Mouse (Mus musculus): Measurements from ENCODE around the gene Zbtb44. TPM values are rescaled to one million over a fixed set of nuclear protein-coding genes. Genes with fewer than 3 reads are reported as not detected.
"Not testable (repeated sequence)": the region's sequence is repeated elsewhere in the genome, so short reads cannot be mapped to it uniquely, and the experiment has no call there.

Gene Zbtb44
- total RNA-seq, 2 experiments from 2014 or later, result 64.8 to 71.7 TPM

DNA sequence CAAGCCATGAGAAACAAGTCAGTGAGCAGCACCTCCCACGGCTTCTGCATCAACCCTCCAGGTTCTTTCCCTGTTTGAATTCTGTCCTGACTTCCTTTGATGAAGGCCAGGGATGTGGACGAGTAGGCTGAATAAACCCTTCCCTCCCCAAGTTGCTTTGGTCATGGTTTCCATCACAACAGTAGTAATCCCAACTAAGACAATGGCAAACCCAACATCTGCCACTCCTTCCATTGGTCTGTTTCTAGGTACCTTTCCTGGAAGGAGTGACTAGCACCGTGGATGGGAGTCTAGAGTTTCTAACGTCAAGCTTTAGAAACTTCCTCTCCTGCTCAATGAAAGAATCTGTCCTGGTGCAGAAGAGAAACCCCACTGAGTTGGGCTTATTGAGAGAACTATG lies 12.8 kb upstream of the Zbtb44 start:
- intact Hi-C loops (cut with DNase I), result no loop called here
- H3K4me3 ChIP-seq, result no peak overlapping the region
- H3K27ac ChIP-seq, result no peak overlapping the region
- no peak for DNase-seq
- no peak for TF ChIP-seq CTCF (IDR thresholded peaks at IDR 0.05)

- intact Hi-C loops (cut with DNase I), result no loop called here
- DNase-seq, result no peak
These were observed 12.3 kb upstream of the Zbtb44 start for GRCm38 (mm10) chr9:31018158-31018557.

GRCm38 (mm10) chr9:31018705-31019104 lies 11.7 kb upstream of the Zbtb44 start:
- no peak for DNase-seq
- no peak for TF ChIP-seq CTCF (IDR thresholded peaks at IDR 0.05)
- intact Hi-C loops (cut with DNase I), result no loop called here
- Histone ChIP-seq H3K4me3 (no peak overlapping the region), H3K27ac (no peak overlapping the region)

More at GRCm38 (mm10) chr9:31018158-31018557, 12.3 kb upstream of the Zbtb44 start:
- H3K27ac ChIP-seq, result no peak overlapping the region
- TF ChIP-seq CTCF (IDR thresholded peaks at IDR 0.05), result no peak
- no peak overlapping the region for H3K4me3 ChIP-seq

DNA sequence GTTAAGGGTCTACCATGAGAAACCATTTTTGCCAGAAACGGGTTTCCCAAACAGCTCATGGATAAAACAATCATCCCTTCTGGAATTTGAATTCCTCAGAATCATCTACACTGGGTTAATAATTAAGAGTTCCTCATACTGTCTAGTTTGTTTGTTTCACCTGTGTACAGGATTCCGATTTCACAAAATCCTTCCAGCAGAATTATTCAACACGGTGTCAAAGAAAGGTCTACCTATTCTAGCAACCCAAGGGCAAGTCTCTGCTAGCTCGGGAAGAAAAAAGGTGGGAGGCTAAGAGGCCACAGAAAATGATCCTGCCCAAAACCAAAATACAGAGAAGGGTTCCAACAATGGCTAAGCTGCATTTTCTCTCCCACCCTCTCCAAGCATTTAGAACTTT lies 2.2 kb upstream of the Zbtb44 start:
- intact Hi-C loops (cut with DNase I), result loop anchor here (2.0 kb wide), 1 partner anchor 25 kb away; no protein-coding TSS in a partner anchor
- Histone ChIP-seq H3K4me3 (no peak overlapping the region), H3K27ac (no peak overlapping the region)
- DNase-seq, result no peak
- no peak for TF ChIP-seq CTCF (IDR thresholded peaks at IDR 0.05)

DNA sequence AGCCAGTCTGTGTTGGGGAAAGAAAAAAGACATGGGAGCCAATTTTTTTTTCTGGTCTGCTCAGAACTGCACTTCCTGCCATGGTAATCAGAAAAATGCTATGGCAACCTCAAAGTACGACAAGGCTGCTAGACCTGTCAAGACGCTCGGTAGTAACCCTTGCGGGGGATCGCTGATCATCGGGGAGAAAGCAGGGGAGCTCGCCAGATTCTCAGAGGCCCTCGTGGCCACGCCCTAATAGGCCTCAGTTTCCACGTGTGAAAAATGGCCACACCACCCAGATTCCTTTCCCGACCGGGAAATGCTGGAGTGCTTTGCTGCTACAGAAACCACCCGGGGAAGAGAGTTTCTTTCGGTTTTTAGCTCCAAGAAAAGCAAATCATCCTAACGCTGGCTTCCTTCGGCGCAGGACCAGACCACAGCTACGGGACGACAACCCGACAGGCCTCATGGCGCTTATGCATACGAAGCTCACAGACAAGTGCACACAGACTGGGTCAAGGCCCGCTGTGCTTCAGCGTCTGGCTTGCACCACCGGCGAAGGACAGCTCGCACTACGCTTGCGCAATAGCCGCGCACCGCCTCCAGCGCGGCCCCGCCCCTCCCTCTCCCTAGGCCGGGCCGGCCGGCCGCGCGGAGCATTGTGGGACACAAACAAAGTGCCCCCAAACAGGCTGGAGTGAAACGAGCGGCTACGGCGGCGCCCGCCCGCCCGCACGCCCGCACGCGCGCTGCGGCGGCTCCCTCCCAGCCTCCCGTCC lies 513 bp upstream of the Zbtb44 start:
- intact Hi-C loops (cut with DNase I), result loop anchor here (2.0 kb wide), 1 partner anchor 27 kb away; no protein-coding TSS in a partner anchor
- H3K4me3 ChIP-seq, result peak overlapping the region; percentile 84
- no peak for TF ChIP-seq CTCF (IDR thresholded peaks at IDR 0.05)
- H3K27ac ChIP-seq, result peak overlapping the region; percentile 99
- DNase-seq, result peak; percentile 99

DNA sequence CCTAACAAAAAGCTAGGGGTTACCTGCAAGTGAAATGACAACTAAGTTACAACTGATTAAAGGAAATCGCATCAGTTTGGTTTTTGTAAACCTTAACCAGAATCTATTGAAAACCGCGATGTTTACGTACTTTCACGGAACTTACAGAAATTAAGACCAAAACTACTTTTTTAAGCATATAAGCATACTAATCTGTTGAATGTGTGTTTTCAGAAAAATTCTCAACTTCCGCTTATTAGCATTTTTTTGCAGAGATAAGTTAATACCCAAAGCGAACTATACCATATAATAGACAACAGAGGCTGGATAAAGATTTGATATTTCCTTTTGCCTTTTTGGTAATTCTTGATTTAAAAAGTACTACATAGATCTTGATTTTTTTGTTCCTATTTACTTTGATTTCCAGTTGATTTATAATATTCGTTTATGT lies 985 bp downstream of the Zbtb44 start:
- Histone ChIP-seq H3K4me3 (peak overlapping the region; percentile 84), H3K27ac (peak overlapping the region; percentile 99)
- no peak for DNase-seq
- TF ChIP-seq CTCF (IDR thresholded peaks at IDR 0.05), result no peak
- intact Hi-C loops (cut with DNase I), result no loop called here

- Histone ChIP-seq H3K4me3 (peak overlapping the region; percentile 84; the same call in 1 of the 2 replicates), H3K27ac (no peak overlapping the region; the same call in 1 of the 2 replicates)
- intact Hi-C loops (cut with DNase I), result no loop called here
- no peak for TF ChIP-seq CTCF (IDR thresholded peaks at IDR 0.05)
- DNase-seq, result no peak
These were observed 2.1 kb downstream of the Zbtb44 start for GRCm38 (mm10) chr9:31032546-31032945.

DNA sequence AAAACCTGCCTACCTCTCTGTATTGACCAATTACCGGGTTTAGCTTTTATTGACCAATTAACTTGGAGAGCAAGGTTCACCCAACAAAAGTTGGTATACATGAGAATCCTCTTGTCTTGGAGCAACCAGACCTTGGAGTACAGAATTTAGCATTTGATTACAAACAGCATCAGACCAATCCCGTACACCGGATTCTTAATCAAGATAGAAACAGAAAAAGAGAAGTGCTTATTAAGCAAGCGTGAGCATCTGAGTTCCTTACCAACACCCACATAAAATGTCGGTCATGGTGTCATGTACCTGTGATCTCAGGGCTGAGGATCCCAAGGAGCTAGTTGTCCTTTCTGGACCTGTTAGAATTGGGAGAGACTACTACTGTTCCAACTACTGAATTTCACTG lies 19.8 kb downstream of the Zbtb44 start:
- no peak for TF ChIP-seq CTCF (IDR thresholded peaks at IDR 0.05)
- no peak overlapping the region for H3K27ac ChIP-seq
- no peak overlapping the region for H3K4me3 ChIP-seq
- no peak for DNase-seq
- intact Hi-C loops (cut with DNase I), result no loop called here

GRCm38 (mm10) chr9:31051509-31051908 lies 21.1 kb downstream of the Zbtb44 start:
- DNase-seq; H3K27ac ChIP-seq; H3K4me3 ChIP-seq; intact Hi-C loops (cut with DNase I): not testable (repeated sequence)

DNA sequence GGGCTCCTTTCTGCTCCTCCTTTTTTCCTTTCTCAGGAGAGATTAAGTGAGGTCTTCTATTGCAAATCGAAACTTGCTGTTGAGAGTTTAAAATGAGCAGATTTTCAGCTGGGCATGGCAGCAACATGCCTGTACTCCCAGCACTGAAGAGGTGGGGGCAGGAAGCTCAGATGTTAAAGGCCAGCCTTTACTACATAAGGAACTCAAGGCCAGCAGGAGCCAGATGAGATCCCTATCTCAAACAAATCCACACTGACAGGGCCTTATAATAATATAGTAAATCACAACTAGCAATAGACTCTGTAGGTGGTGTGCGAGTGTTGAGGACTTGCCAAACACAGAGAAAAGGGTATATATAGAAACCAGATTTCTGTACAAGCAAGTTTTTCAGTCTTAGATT lies 28.3 kb downstream of the Zbtb44 start:
- intact Hi-C loops (cut with DNase I), result no loop called here
- no peak for TF ChIP-seq CTCF (IDR thresholded peaks at IDR 0.05)
- no peak overlapping the region for H3K27ac ChIP-seq

DNA sequence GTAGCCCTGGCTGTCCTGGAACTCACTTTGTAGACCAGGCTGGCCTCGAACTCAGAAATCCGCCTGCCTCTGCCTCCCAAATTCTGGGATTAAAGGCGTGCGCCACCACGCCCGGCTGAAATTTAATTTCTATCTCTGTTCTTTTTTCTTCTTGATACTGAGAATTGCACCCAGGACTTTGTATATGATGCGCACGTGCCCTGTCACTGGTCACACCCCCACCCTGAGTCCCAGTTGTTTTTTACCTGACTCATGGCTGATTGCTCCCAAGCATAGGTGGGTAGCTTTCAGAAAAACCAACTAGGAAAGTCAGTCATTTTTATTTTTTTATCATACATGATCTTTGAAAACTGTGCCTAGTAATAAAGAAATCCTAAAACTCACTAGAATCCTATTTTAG lies 40.3 kb downstream of the Zbtb44 start:
- TF ChIP-seq CTCF (IDR thresholded peaks at IDR 0.05), result no peak
- no peak for DNase-seq
- intact Hi-C loops (cut with DNase I), result no loop called here
- no peak overlapping the region for H3K4me3 ChIP-seq
- no peak overlapping the region for H3K27ac ChIP-seq

More for the DNA sequence above, 28.3 kb downstream of the Zbtb44 start:
- no peak overlapping the region for H3K4me3 ChIP-seq
- no peak for DNase-seq

DNA sequence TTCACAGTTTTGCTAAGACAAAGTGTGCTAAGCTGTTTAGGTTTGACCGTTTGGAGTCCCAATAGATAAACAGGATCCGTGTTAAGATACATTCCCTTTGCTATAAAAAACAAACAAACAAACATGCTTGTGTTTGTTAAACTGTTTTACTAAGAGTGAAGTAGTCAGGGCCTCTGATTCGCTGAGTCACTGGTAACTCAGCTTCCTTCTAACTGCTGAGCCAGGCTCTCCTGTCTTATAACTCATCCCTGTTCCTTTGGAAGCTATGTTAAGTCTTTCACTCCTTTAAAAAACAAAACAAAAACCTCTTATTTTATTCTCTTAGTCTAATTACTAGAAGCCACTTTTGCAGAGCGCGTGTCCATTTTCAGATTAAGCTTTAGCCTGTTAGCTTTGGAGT lies 41.8 kb downstream of the Zbtb44 start:
- intact Hi-C loops (cut with DNase I), result no loop called here
- Histone ChIP-seq H3K27ac (no peak overlapping the region), H3K4me3 (no peak overlapping the region)
- TF ChIP-seq CTCF (IDR thresholded peaks at IDR 0.05), result no peak
- no peak for DNase-seq

DNA sequence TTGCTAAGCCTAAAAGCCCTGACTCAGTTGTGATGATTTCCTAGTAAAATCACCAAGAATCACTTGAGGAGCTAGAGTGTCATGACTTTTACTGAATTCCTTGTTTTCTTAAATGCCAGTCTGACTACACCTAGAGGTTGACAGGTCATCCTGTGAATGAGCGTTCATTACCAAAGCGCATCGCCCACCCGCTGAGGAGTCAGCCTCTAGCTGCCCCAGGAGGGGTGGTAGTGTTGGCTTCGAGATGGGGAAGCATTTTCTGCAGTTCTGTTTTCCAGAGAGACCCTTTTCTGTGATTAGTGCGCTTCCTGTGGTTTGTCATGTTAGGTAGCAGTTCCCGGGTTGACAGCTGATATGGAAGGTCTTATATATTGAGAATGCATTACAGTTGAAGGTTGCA lies 43.4 kb downstream of the Zbtb44 start:
- H3K27ac ChIP-seq, result no peak overlapping the region
- no peak for DNase-seq
- intact Hi-C loops (cut with DNase I), result no loop called here
- H3K4me3 ChIP-seq, result no peak overlapping the region
- no peak for TF ChIP-seq CTCF (IDR thresholded peaks at IDR 0.05)

GRCm38 (mm10) chr9:31074836-31075235 lies 44.4 kb downstream of the Zbtb44 start:
- intact Hi-C loops (cut with DNase I), result no loop called here
- TF ChIP-seq CTCF (IDR thresholded peaks at IDR 0.05), result no peak
- DNase-seq, result no peak

More at GRCm38 (mm10) chr9:31074836-31075235, 44.4 kb downstream of the Zbtb44 start:
- Histone ChIP-seq H3K27ac (no peak overlapping the region), H3K4me3 (no peak overlapping the region)

Data from gastrocnemius, adult 2 months (tissue).